Mouse (Mus musculus) erythroblast, embryonic 14.5 days (primary cell): ENCODE measurements around the gene Elf1.

Experiments used
- GATA1 ChIP-seq: IDR thresholded peaks from 2 replicates; pipeline ENCODE4 v1.6.1; 2012; ENCODE audit warnings: low read length, inconsistent platforms, mixed read lengths
- TAL1 ChIP-seq: IDR thresholded peaks from 3 replicates; pipeline ENCODE4 v1.6.1; 2012; ENCODE audit warnings: low read length, inconsistent platforms, mixed read lengths

- TF ChIP-seq GATA1 = no peak
- no peak for TF ChIP-seq TAL1
These were observed 40.1 kb downstream of the Elf1 start for GRCm38 (mm10) chr14:79521056-79521455.
